Mouse (Mus musculus): Measurements from ENCODE around the gene Mprip. TPM values are rescaled to one million over a fixed set of nuclear protein-coding genes. Genes with fewer than 3 reads are reported as not detected.
"Not testable (repeated sequence)": the region's sequence is repeated elsewhere in the genome, so short reads cannot be mapped to it uniquely, and the experiment has no call there.

Mprip gene
- total RNA-seq, 2 experiments from 2014 or later: 283 to 287 TPM

- peak; percentile 58 to 79 for DNase-seq (ENCODE audit: low spot score in 2 of 2)
Measured at GRCm38 (mm10) chr11:59707931-59708611, 47.0 kb downstream of the Mprip start.

- no peak for DNase-seq (ENCODE audit: low spot score in 2 of 2)
Measured at GRCm38 (mm10) chr11:59715424-59715840, 54.3 kb downstream of the Mprip start.

GRCm38 (mm10) chr11:59717801-59718291 is 56.7 kb downstream of the Mprip start:
- peak; percentile 72 to 91 for DNase-seq (ENCODE audit: low spot score in 2 of 2)

GRCm38 (mm10) chr11:59719185-59719584 is 58.1 kb downstream of the Mprip start:
- DNase-seq (ENCODE audit: low spot score in 2 of 2): no peak

GRCm38 (mm10) chr11:59721385-59721784 is 60.3 kb downstream of the Mprip start:
- DNase-seq (ENCODE audit: low spot score in 2 of 2): no peak

- DNase-seq (ENCODE audit: low spot score in 2 of 2): no peak
Measured at GRCm38 (mm10) chr11:59727204-59727603, 66.1 kb downstream of the Mprip start.

- DNase-seq (ENCODE audit: low spot score in 2 of 2): no peak
Measured at GRCm38 (mm10) chr11:59731821-59732220, 70.7 kb downstream of the Mprip start.

- DNase-seq (ENCODE audit: low spot score in 2 of 2): peak; percentile 70 to 82
Measured at GRCm38 (mm10) chr11:59732407-59733066, 71.4 kb downstream of the Mprip start.

GRCm38 (mm10) chr11:59733600-59733999 is 72.5 kb downstream of the Mprip start:
- DNase-seq (ENCODE audit: low spot score in 2 of 2): not testable (repeated sequence)

- no peak for DNase-seq (ENCODE audit: low spot score in 2 of 2)
Measured at GRCm38 (mm10) chr11:59734335-59734734, 73.2 kb downstream of the Mprip start.

GRCm38 (mm10) chr11:59735938-59736337 is 74.8 kb downstream of the Mprip start:
- not testable (repeated sequence) for DNase-seq (ENCODE audit: low spot score in 2 of 2)

GRCm38 (mm10) chr11:59737250-59737649 is 76.1 kb downstream of the Mprip start:
- DNase-seq (ENCODE audit: low spot score in 2 of 2): no peak

GRCm38 (mm10) chr11:59739996-59740395 is 78.9 kb downstream of the Mprip start:
- no peak for DNase-seq (ENCODE audit: low spot score in 2 of 2)

GRCm38 (mm10) chr11:59741915-59742314 is 80.8 kb downstream of the Mprip start:
- DNase-seq (ENCODE audit: low spot score in 2 of 2): no peak

GRCm38 (mm10) chr11:59743307-59743706 is 82.2 kb downstream of the Mprip start:
- DNase-seq (ENCODE audit: low spot score in 2 of 2): no peak

- DNase-seq (ENCODE audit: low spot score in 2 of 2): no peak
Measured at GRCm38 (mm10) chr11:59743712-59744111, 82.6 kb downstream of the Mprip start.

- no peak for DNase-seq (ENCODE audit: low spot score in 2 of 2)
Measured at GRCm38 (mm10) chr11:59744374-59744773, 83.3 kb downstream of the Mprip start.

GRCm38 (mm10) chr11:59745851-59746250 is 84.7 kb downstream of the Mprip start:
- no peak for DNase-seq (ENCODE audit: low spot score in 2 of 2)

- DNase-seq (ENCODE audit: low spot score in 2 of 2): peak in 1 of 2 experiments; percentile 72
Measured at GRCm38 (mm10) chr11:59746614-59747013, 85.5 kb downstream of the Mprip start.

GRCm38 (mm10) chr11:59749050-59749449 is 87.9 kb downstream of the Mprip start:
- DNase-seq (ENCODE audit: low spot score in 2 of 2): no peak

GRCm38 (mm10) chr11:59754504-59754903 is 93.4 kb downstream of the Mprip start:
- DNase-seq (ENCODE audit: low spot score in 2 of 2): no peak

- no peak for DNase-seq (ENCODE audit: low spot score in 2 of 2)
Measured at GRCm38 (mm10) chr11:59756351-59756750, 95.2 kb downstream of the Mprip start.
